Mouse (Mus musculus) lung, adult 10 weeks (tissue): ENCODE measurements around the gene Vmn1r21. TPM values are rescaled to one million over a fixed set of nuclear protein-coding genes. Genes with fewer than 3 reads are reported as not detected.

Experiments used
- polyA plus RNA-seq: library from polyadenylated mRNA; stranded (reverse); fragments of 350-450 nt; fragmentation: Illumina TruSeq; extraction: RNeasy Lipid Tissue Mini Kit (QIAGEN cat#74804); gene quantifications from one replicate; pipeline ENCODE4 v1.2.3, GENCODE M21; 2014; ENCODE audit warnings: low read depth, low replicate concordance; ENCODE audit not compliant: insufficient read depth

The Vmn1r21 gene
- polyA plus RNA-seq, result not detected

GRCm38 (mm10) chr6:57850286-57850685, at the start of gene Vmn1r21:
Gene Vmn1r21 (minus strand): TSS chr6:57850343.

GRCm38 (mm10) chr6:57824422-57825258, 25.5 kb downstream of the Vmn1r21 start, which contains the start of gene Vopp1:
Gene Vopp1 (minus strand): TSS chr6:57825159.

Other genes starting within 250 kb of the Vmn1r21 start
- 7.3 TPM for gene Pyurf, start 158.3 kb downstream of the Vmn1r21 start, polyA plus RNA-seq
- 7.0 TPM for gene Lancl2, start 147.8 kb downstream of the Vmn1r21 start, polyA plus RNA-seq
- 15.7 TPM for gene Vopp1, start 25.2 kb downstream of the Vmn1r21 start, polyA plus RNA-seq
- gene Vmn1r22, start 57.7 kb upstream of the Vmn1r21 start, polyA plus RNA-seq, result not detected
- not detected for gene Vmn1r23, start 76.5 kb upstream of the Vmn1r21 start, polyA plus RNA-seq
- not detected for gene Vmn1r24, start 111.2 kb upstream of the Vmn1r21 start, polyA plus RNA-seq
- not detected for gene Vmn1r25, start 130.5 kb upstream of the Vmn1r21 start, polyA plus RNA-seq
- gene Vmn1r26, start 164.8 kb upstream of the Vmn1r21 start, polyA plus RNA-seq, result not detected